Mouse (Mus musculus) MEL (cell line): ENCODE measurements around the gene Slc41a1. TPM values are rescaled to one million over a fixed set of nuclear protein-coding genes. Genes with fewer than 3 reads are reported as not detected.

Experiments used
- DNase-seq: peaks from one replicate; pipeline ENCODE4 v3.0.0; 2011; ENCODE audit warnings: low read depth, low spot score
- H3K27ac ChIP-seq: 2 replicates; pipeline ENCODE4 v1.5.1; 2012; ENCODE audit warnings: low read depth, mild to moderate bottlenecking, control low read depth, low read length, moderate library complexity; ENCODE audit not compliant: control insufficient read depth
- H3K27me3 ChIP-seq, 2 experiments: fragments of 150-350 bp in 1 of 2; sonication (generic) in 1 of 2; 2 replicates each; pipeline ENCODE4 v1.6.1; 2012; ENCODE audit warnings: low read length in 2 of 2, mild to moderate bottlenecking in 2 of 2, improper control_type of control experiment in 1 of 2, moderate library complexity in 1 of 2; ENCODE audit not compliant: insufficient read depth in 2 of 2, control insufficient read depth in 1 of 2
- H3K36me3 ChIP-seq, 2 experiments: 2 replicates each; pipeline ENCODE4 v1.6.1; 2012 to 2014; ENCODE audit warnings: low read length in 2 of 2, improper control_type of control experiment in 1 of 2, inconsistent platforms in 1 of 2, mild to moderate bottlenecking in 1 of 2; ENCODE audit not compliant: insufficient read depth in 2 of 2, control insufficient read depth in 1 of 2
- H3K4me1 ChIP-seq, 2 experiments: fragments of 150-350 bp in 1 of 2; sonication (generic) in 1 of 2; 2 replicates each; pipeline ENCODE4 v1.6.1; 2012; ENCODE audit warnings: low read length in 2 of 2, improper control_type of control experiment in 1 of 2, mild to moderate bottlenecking in 1 of 2; ENCODE audit not compliant: insufficient read depth in 2 of 2, control insufficient read depth in 1 of 2
- H3K4me3 ChIP-seq, 2 experiments: fragments of 150-350 bp in 1 of 2; sonication (generic) in 1 of 2; 2 replicates each; pipeline ENCODE4 v1.5.1; 2012; ENCODE audit warnings: low read depth in 2 of 2, low read length in 2 of 2, mild to moderate bottlenecking in 2 of 2, moderate library complexity in 2 of 2, control low read depth in 1 of 2, improper control_type of control experiment in 1 of 2; ENCODE audit not compliant: control insufficient read depth in 1 of 2, insufficient read depth in 1 of 2
- H3K79me2 ChIP-seq: 2 replicates; pipeline ENCODE4 v1.6.1; 2012; ENCODE audit warnings: mild to moderate bottlenecking, low read length, moderate library complexity; ENCODE audit not compliant: control insufficient read depth, poor library complexity, insufficient read depth
- H3K9ac ChIP-seq: 2 replicates; pipeline ENCODE4 v1.6.1; 2012; ENCODE audit warnings: low read depth, mild to moderate bottlenecking, control low read depth, low read length, moderate library complexity; ENCODE audit not compliant: control insufficient read depth, poor library complexity, severe bottlenecking
- H3K9me3 ChIP-seq: fragments of 150-350 bp; sonication (generic); replicated peaks from 2 replicates; pipeline ENCODE4 v1.6.1; 2012; ENCODE audit warnings: mild to moderate bottlenecking, low read length, improper control_type of control experiment, moderate library complexity; ENCODE audit not compliant: insufficient read depth
- BHLHE40 ChIP-seq: IDR thresholded peaks from 2 replicates; pipeline ENCODE4 v1.6.1; 2012; ENCODE audit warnings: low read depth, mild to moderate bottlenecking, inconsistent platforms, low read length, improper control_type of control experiment, borderline replicate concordance
- CHD1 ChIP-seq: IDR thresholded peaks from 2 replicates; pipeline ENCODE4 v1.6.1; 2012; ENCODE audit warnings: low read depth, mild to moderate bottlenecking, inconsistent platforms, low read length, improper control_type of control experiment
- CHD2 ChIP-seq: IDR thresholded peaks from 2 replicates; pipeline ENCODE4 v1.6.1; 2011; ENCODE audit warnings: low read length, improper control_type of control experiment
- E2F4 ChIP-seq: IDR thresholded peaks from 2 replicates; pipeline ENCODE4 v1.6.1; 2011; ENCODE audit warnings: low read depth, low read length, improper control_type of control experiment, borderline replicate concordance
- ELF1 ChIP-seq: IDR thresholded peaks from 2 replicates; pipeline ENCODE4 v1.6.1; 2014; ENCODE audit warnings: low read depth, mild to moderate bottlenecking, inconsistent platforms, low read length, improper control_type of control experiment, moderate library complexity
- GATA1 ChIP-seq: IDR thresholded peaks from 2 replicates; pipeline ENCODE4 v1.6.1; 2011; ENCODE audit warnings: low read depth, low read length, improper control_type of control experiment
- HCFC1 ChIP-seq: IDR thresholded peaks from 2 replicates; pipeline ENCODE4 v1.6.1; 2012; ENCODE audit warnings: low read depth, mild to moderate bottlenecking, inconsistent platforms, low read length, improper control_type of control experiment, moderate library complexity
- JUND ChIP-seq: IDR thresholded peaks from 2 replicates; pipeline ENCODE4 v1.6.1; 2011; ENCODE audit warnings: low read depth, mild to moderate bottlenecking, improper control_type of control experiment, low read length
- KAT2A ChIP-seq: conservative IDR thresholded peaks from 2 replicates; pipeline ENCODE4 v1.6.1; 2012; ENCODE audit warnings: low read depth, low read length, improper control_type of control experiment, inconsistent platforms
- MAFK ChIP-seq: IDR thresholded peaks from 2 replicates; pipeline ENCODE4 v1.6.1; 2011; ENCODE audit warnings: low read depth, mild to moderate bottlenecking, low read length, improper control_type of control experiment, borderline replicate concordance
- MAX ChIP-seq: IDR thresholded peaks from 2 replicates; pipeline ENCODE4 v1.6.1; 2011; ENCODE audit warnings: low read length, improper control_type of control experiment
- MAZ ChIP-seq: IDR thresholded peaks from 2 replicates; pipeline ENCODE4 v1.6.1; 2012; ENCODE audit warnings: low read depth, mild to moderate bottlenecking, inconsistent platforms, low read length, improper control_type of control experiment
- MEF2A ChIP-seq: IDR thresholded peaks from 2 replicates; pipeline ENCODE4 v1.6.1; 2014; ENCODE audit warnings: low read depth, mild to moderate bottlenecking, inconsistent platforms, low read length, improper control_type of control experiment; ENCODE audit not compliant: poor library complexity, insufficient replicate concordance, severe bottlenecking; ENCODE audit errors: extremely low read depth
- POLR2AphosphoS2 ChIP-seq: IDR thresholded peaks from 2 replicates; pipeline ENCODE4 v1.6.1; 2011; ENCODE audit warnings: low read length, improper control_type of control experiment
- POLR2AphosphoS5 ChIP-seq: IDR thresholded peaks from 2 replicates; pipeline ENCODE4 v1.6.1; 2012; ENCODE audit warnings: low read depth, borderline replicate concordance, mild to moderate bottlenecking, inconsistent platforms, low read length, moderate library complexity, mixed read lengths
- RAD21 ChIP-seq: IDR thresholded peaks from 2 replicates; pipeline ENCODE4 v1.6.1; 2011; ENCODE audit warnings: mild to moderate bottlenecking, low read depth, low read length, improper control_type of control experiment
- UBTF ChIP-seq: IDR thresholded peaks from 2 replicates; pipeline ENCODE4 v1.6.1; 2012; ENCODE audit warnings: low read depth, mild to moderate bottlenecking, inconsistent platforms, low read length, improper control_type of control experiment, moderate library complexity, borderline replicate concordance; ENCODE audit not compliant: insufficient read depth
- ZMIZ1 ChIP-seq: IDR thresholded peaks from 2 replicates; pipeline ENCODE4 v1.6.1; 2012; ENCODE audit warnings: low read depth, mild to moderate bottlenecking, inconsistent platforms, low read length, improper control_type of control experiment, moderate library complexity
- ZNF384 ChIP-seq: IDR thresholded peaks from 2 replicates; pipeline ENCODE4 v1.6.1; 2012; ENCODE audit warnings: low read depth, mild to moderate bottlenecking, inconsistent platforms, low read length, improper control_type of control experiment
- polyA plus RNA-seq, 2 experiments: library from polyadenylated mRNA; stranded (reverse) in 1 of 2; unstranded in 1 of 2; fragments of >175 nt in 1 of 2; fragments of >200 nt in 1 of 2; gene quantifications; 2 replicates each; pipeline versions ENCODE4 v1.2.1 to v1.2.4; 2012; ENCODE audit warnings: low replicate concordance in 2 of 2, low read depth in 1 of 2; ENCODE audit not compliant: insufficient read length in 2 of 2, insufficient read depth in 1 of 2, missing spikeins in 1 of 2
- total RNA-seq: library from RNA; depleted of rRNA; stranded (reverse); fragments of 300-350 nt; gene quantifications from 2 replicates; pipeline ENCODE4 v1.2.3, GENCODE M21; 2012; rRNA removed

The Slc41a1 gene
- total and polyA plus RNA-seq, 3 experiments, result 3.4 to 8.3 TPM; not detected in 1

GRCm38 (mm10) chr1:131891436-131891835 is 64.1 kb downstream of the Slc41a1 start:
- Histone ChIP-seq H3K27ac (no peak overlapping the region), H3K9ac (no peak overlapping the region), H3K27me3 (peaks cover 6 to 13% of the 10 kb centered on the region in 2 experiments), H3K9me3 (no peaks in the 10 kb centered on the region), H3K36me3 (no peaks in the 10 kb centered on the region), H3K4me3 (no peak overlapping the region), H3K79me2 (no peaks in the 10 kb centered on the region), H3K4me1 (peaks cover 2 to 8% of the 10 kb centered on the region in 2 experiments; a peak in 3 of 4 replicates)
- TF ChIP-seq POLR2AphosphoS2 (no peak), BHLHE40 (no peak), MAZ (no peak), ZMIZ1 (no peak), E2F4 (no peak), UBTF (no peak), RAD21 (no peak), MAFK (no peak), CHD1 (no peak), MEF2A (no peak), MAX (no peak), POLR2AphosphoS5 (no peak), KAT2A (no peak), CHD2 (no peak), ELF1 (no peak), ZNF384 (no peak), JUND (no peak), GATA1 (no peak), HCFC1 (no peak)
- DNase-seq, result no peak

Other genes starting within 250 kb of the Slc41a1 start
- gene Avpr1b, start 228.3 kb upstream of the Slc41a1 start, total RNA-seq, result not detected in 2 replicates
- not detected for gene Avpr1b, start 228.3 kb upstream of the Slc41a1 start, polyA plus RNA-seq
- gene Ctse, start 189.2 kb upstream of the Slc41a1 start, total RNA-seq, result 50.9 and 92.7 TPM in 2 replicates
- 10 to 100 TPM in 1 of 2 experiments, not detected in 1; 55.2 TPM for gene Ctse, start 189.2 kb upstream of the Slc41a1 start, polyA plus RNA-seq
- 0.23 TPM in 1 of 2 replicates, not detected in the other for gene Rab7b, start 138.8 kb upstream of the Slc41a1 start, total RNA-seq
- gene Rab7b, start 138.8 kb upstream of the Slc41a1 start, polyA plus RNA-seq, result under 1 TPM in 1 of 2 experiments, not detected in 1; 0.21 TPM
- not detected in 2 replicates for gene Slc26a9, start 83.5 kb upstream of the Slc41a1 start, total RNA-seq
- under 1 TPM in 1 of 2 experiments, not detected in 1; 0.04 TPM for gene Slc26a9, start 83.5 kb upstream of the Slc41a1 start, polyA plus RNA-seq
- gene Pm20d1, start 30.1 kb upstream of the Slc41a1 start, total RNA-seq, result not detected in 2 replicates
- not detected for gene Pm20d1, start 30.1 kb upstream of the Slc41a1 start, polyA plus RNA-seq
- gene Rab29, start 39.7 kb downstream of the Slc41a1 start, total RNA-seq, result 22.1 and 23.5 TPM in 2 replicates
- 10 to 100 TPM in 1 of 2 experiments, not detected in 1; 26.3 TPM for gene Rab29, start 39.7 kb downstream of the Slc41a1 start, polyA plus RNA-seq
- 113 and 121 TPM in 2 replicates for gene Nucks1, start 83.0 kb downstream of the Slc41a1 start, total RNA-seq
- 10 to 100 TPM; 53.7 to 84.0 TPM for gene Nucks1, start 83.0 kb downstream of the Slc41a1 start, polyA plus RNA-seq
- gene Slc45a3, start 135.5 kb downstream of the Slc41a1 start, total RNA-seq, result 34.1 and 40.7 TPM in 2 replicates
- 10 to 100 TPM in 1 of 2 experiments, not detected in 1; 15.6 TPM for gene Slc45a3, start 135.5 kb downstream of the Slc41a1 start, polyA plus RNA-seq
- gene Elk4, start 180.1 kb downstream of the Slc41a1 start, total RNA-seq, result 18.8 and 19.4 TPM in 2 replicates
- 100 to 1,000 TPM in 1 of 2 experiments, 10 to 100 TPM in 1; 20.3 to 191 TPM for gene Elk4, start 180.1 kb downstream of the Slc41a1 start, polyA plus RNA-seq
- 2.7 and 3.6 TPM in 2 replicates for gene Mfsd4a, start 240.6 kb downstream of the Slc41a1 start, total RNA-seq
- gene Mfsd4a, start 240.6 kb downstream of the Slc41a1 start, polyA plus RNA-seq, result 10 to 100 TPM in 1 of 2 experiments, not detected in 1; 15.5 TPM